Mouse (Mus musculus): ENCODE results near the gene Mapk11. TPM values are rescaled to one million over a fixed set of nuclear protein-coding genes. Genes with fewer than 3 reads are reported as not detected.

Gene Mapk11
- polyA plus RNA-seq, 1 experiment, result 29.0 TPM

DNA sequence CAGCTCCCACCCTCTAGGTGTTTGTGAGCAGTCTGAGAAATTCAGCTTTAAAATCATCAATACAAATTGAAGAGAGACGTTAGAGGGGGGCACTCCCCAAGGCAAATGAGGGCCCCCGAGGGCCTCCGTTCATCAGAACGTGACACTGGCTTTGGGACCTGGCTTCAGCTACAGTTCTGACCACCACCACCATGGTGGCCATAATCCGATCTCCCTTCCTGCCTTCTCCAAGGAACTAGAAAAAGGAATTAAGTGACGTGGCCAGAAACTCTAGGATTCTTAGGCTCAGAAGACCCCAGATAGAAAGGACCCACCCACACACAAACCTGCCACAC, 30.2 kb upstream of the Mapk11 start:
- H3K4me1 ChIP-seq (ENCODE audit: control insufficient read depth, insufficient read depth, insufficient read length), result peaks cover 35% of the 10 kb centered on the region
- H3K4me3 ChIP-seq (ENCODE audit: extremely low read depth, insufficient read depth, insufficient read length), result peak overlapping the region; percentile 64; the same call in 1 of the 2 replicates
- no peak for TF ChIP-seq CTCF (IDR thresholded peaks at IDR 0.05; ENCODE audit: extremely low read depth, insufficient read depth, insufficient read length, insufficient replicate concordance)
- no peak for TF ChIP-seq POLR2A (IDR thresholded peaks at IDR 0.05; ENCODE audit: low read depth, low read length)
- WGBS, result 41% methylated on average over 6 of the region's 6 CpGs
- no peaks in the 10 kb centered on the region for H3K36me3 ChIP-seq (ENCODE audit: control insufficient read depth, insufficient read depth, low read length)
- DNase-seq (ENCODE audit: low read depth in 1 of 2, low spot score in 2 of 2), result no peak
- 0 out of 2 replicates have a peak, but pooled peaks cover 2% of the 10 kb centered on the region for H3K27me3 ChIP-seq (ENCODE audit: control insufficient read depth, insufficient read depth, low read length)
- H3K27ac ChIP-seq (ENCODE audit: insufficient read depth, low read length), result peak overlapping the region; percentile 62

DNA sequence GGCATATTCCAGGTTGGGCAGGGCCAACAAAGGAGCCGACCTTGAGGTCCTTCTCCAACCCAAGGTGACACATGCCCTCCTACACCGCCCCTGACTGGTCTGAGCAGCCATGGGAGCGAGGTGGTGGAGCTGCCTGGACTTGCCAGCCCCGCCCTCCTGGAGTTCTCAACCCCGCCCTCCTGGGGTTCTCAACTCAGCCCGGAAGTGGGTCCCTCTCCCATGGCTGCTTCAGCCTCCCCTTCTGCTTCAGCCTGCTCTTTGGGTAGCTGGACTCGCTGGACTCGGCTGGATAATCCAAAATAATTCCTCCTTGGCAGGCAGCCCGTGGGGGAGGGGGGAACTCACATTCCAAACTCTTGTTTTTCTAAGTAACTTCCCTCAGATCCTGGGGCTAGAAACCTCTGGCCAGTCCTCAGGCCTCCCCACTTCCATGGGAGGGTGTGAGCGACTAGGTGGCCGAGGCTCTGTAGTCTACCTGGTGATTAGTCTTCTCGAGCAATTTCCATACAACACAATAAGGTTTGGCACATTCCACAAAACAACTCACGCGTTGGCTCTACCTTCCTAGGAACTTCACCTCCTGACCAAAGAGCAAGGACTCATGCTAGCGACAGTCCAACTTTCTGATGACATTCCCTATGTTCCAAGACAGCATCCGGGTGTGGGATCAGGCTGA, 29.7 kb upstream of the Mapk11 start:
- DNase-seq (ENCODE audit: low read depth in 1 of 2, low spot score in 2 of 2), result peak in 1 of 2 experiments; percentile 42
- 37% methylated on average over 16 of the region's 16 CpGs for WGBS
- H3K4me3 ChIP-seq (ENCODE audit: extremely low read depth, insufficient read depth, insufficient read length), result peak overlapping the region; percentile 25; the same call in 1 of the 2 replicates
- peaks cover 35% of the 10 kb centered on the region for H3K4me1 ChIP-seq (ENCODE audit: control insufficient read depth, insufficient read depth, insufficient read length)
- no peaks in the 10 kb centered on the region for H3K36me3 ChIP-seq (ENCODE audit: control insufficient read depth, insufficient read depth, low read length)
- no peak for TF ChIP-seq POLR2A (IDR thresholded peaks at IDR 0.05; ENCODE audit: low read depth, low read length)
- no peak for TF ChIP-seq CTCF (IDR thresholded peaks at IDR 0.05; ENCODE audit: extremely low read depth, insufficient read depth, insufficient read length, insufficient replicate concordance)
- H3K27me3 ChIP-seq (ENCODE audit: control insufficient read depth, insufficient read depth, low read length), result 0 out of 2 replicates have a peak, but pooled peaks cover 2% of the 10 kb centered on the region
- H3K27ac ChIP-seq (ENCODE audit: insufficient read depth, low read length), result peak overlapping the region; percentile 62

DNA sequence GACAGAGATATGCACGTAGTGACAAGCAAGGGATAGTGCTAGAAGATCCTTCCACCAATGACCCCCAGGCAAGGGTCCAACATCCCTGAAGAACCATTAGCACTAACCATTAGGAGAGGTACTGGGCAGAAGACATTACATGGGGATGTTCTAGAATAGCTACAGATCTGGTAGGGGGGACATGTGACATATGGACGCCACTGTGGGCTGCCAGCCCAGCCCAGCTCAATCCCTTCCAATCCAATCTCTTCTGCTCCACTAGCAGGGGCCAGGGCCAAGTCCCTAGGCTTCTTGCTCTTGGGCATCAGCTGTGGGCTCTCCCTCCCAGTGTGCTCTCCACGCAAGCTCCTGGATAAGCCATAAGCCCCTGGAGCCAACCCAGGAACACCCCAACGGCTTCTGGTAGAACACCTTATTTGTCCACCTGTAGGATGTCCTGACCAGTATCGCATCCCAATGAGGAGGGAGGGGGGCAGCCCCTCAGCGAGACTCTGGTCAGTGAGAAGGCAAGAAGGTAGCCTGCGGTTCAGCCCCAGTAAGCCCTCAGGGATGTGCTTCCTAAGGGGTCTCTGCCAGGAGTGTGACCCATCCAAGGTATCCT, 28.9 kb upstream of the Mapk11 start:
- no peaks in the 10 kb centered on the region for H3K36me3 ChIP-seq (ENCODE audit: control insufficient read depth, insufficient read depth, low read length)
- no peak overlapping the region for H3K4me3 ChIP-seq (ENCODE audit: extremely low read depth, insufficient read depth, insufficient read length)
- peaks cover 35% of the 10 kb centered on the region for H3K4me1 ChIP-seq (ENCODE audit: control insufficient read depth, insufficient read depth, insufficient read length)
- H3K27me3 ChIP-seq (ENCODE audit: control insufficient read depth, insufficient read depth, low read length), result 0 out of 2 replicates have a peak, but pooled peaks cover 2% of the 10 kb centered on the region
- DNase-seq (ENCODE audit: low read depth in 1 of 2, low spot score in 2 of 2), result no peak
- H3K27ac ChIP-seq (ENCODE audit: insufficient read depth, low read length), result peak overlapping the region; percentile 62
- WGBS, result 86% methylated on average over 7 of the region's 7 CpGs
- TF ChIP-seq POLR2A (IDR thresholded peaks at IDR 0.05; ENCODE audit: low read depth, low read length) (no peak), CTCF (IDR thresholded peaks at IDR 0.05; ENCODE audit: extremely low read depth, insufficient read depth, insufficient read length, insufficient replicate concordance) (no peak)

DNA sequence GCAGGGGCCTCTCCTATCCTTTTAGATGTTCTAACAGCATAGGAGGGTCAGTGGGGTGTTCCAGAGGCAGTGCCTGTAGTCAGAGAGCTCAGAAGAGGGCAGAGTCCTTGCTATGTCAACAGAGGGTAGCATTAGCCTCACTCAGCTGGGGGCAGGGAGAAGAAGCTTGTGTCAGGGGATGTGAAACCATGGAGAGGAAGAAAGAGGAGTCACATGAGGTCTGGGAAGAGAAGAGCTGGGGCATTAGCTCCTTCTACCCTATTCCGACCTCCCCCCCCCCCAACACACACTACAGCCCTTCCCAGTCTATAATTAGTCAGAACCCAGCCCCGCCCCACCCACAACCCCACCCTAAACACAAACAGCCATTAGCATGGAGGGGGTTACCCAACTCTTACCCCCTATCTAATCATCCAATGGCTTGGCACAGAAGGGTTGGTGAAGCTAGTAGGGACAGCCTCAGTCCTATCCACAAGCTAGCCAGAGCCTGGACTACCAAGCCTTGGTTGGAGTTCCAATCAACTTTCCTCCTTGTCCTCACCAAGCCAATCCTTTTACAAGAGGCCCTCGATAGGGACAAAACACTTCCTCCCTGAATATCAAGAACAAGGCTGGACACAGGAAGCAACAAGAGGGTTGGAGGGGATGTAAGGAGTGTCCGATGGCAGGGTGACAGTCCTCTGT, 28.3 kb upstream of the Mapk11 start:
- TF ChIP-seq CTCF (IDR thresholded peaks at IDR 0.05; ENCODE audit: extremely low read depth, insufficient read depth, insufficient read length, insufficient replicate concordance) (no peak), POLR2A (IDR thresholded peaks at IDR 0.05; ENCODE audit: low read depth, low read length) (no peak)
- H3K4me3 ChIP-seq (ENCODE audit: extremely low read depth, insufficient read depth, insufficient read length), result no peak overlapping the region

DNA sequence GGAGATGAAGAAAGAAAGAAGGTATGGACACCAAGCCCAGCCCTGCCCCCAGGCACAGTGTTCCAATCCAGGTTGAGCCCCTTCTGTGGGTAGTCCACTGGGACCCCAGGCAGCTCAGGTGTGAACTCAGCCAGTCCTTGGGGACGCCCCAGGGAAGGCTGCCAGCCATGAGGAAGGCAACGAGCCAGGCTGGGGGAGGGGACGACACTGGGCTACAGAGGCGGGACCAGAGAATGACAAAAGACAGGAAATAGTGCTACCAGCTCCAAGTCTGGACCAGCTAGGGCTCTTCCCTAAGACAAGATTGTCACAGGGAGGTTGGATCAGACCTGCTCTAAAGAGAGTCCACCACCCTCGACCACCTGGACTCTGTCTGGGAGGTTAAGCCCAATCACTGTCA, 27.7 kb upstream of the Mapk11 start:
- peak overlapping the region; percentile 72 for H3K27ac ChIP-seq (ENCODE audit: insufficient read depth, low read length)
- 0 out of 2 replicates have a peak, but pooled peaks cover 2% of the 10 kb centered on the region for H3K27me3 ChIP-seq (ENCODE audit: control insufficient read depth, insufficient read depth, low read length)
- TF ChIP-seq POLR2A (IDR thresholded peaks at IDR 0.05; ENCODE audit: low read depth, low read length) (no peak), CTCF (IDR thresholded peaks at IDR 0.05; ENCODE audit: extremely low read depth, insufficient read depth, insufficient read length, insufficient replicate concordance) (no peak)
- H3K4me3 ChIP-seq (ENCODE audit: extremely low read depth, insufficient read depth, insufficient read length), result no peak overlapping the region
- no peaks in the 10 kb centered on the region for H3K36me3 ChIP-seq (ENCODE audit: control insufficient read depth, insufficient read depth, low read length)
- H3K4me1 ChIP-seq (ENCODE audit: control insufficient read depth, insufficient read depth, insufficient read length), result peaks cover 36% of the 10 kb centered on the region
- WGBS, result 11% methylated on average over 5 of the region's 5 CpGs
- peak in 1 of 2 experiments; percentile 64 for DNase-seq (ENCODE audit: low read depth in 1 of 2, low spot score in 2 of 2)

More for the DNA sequence above, 28.3 kb upstream of the Mapk11 start:
- H3K4me1 ChIP-seq (ENCODE audit: control insufficient read depth, insufficient read depth, insufficient read length), result peaks cover 35% of the 10 kb centered on the region
- no peaks in the 10 kb centered on the region for H3K36me3 ChIP-seq (ENCODE audit: control insufficient read depth, insufficient read depth, low read length)
- no peak for DNase-seq (ENCODE audit: low read depth in 1 of 2, low spot score in 2 of 2)
- 55% methylated on average over 4 of the region's 4 CpGs for WGBS
- H3K27me3 ChIP-seq (ENCODE audit: control insufficient read depth, insufficient read depth, low read length), result 0 out of 2 replicates have a peak, but pooled peaks cover 2% of the 10 kb centered on the region
- peak overlapping the region; percentile 72 for H3K27ac ChIP-seq (ENCODE audit: insufficient read depth, low read length)

DNA sequence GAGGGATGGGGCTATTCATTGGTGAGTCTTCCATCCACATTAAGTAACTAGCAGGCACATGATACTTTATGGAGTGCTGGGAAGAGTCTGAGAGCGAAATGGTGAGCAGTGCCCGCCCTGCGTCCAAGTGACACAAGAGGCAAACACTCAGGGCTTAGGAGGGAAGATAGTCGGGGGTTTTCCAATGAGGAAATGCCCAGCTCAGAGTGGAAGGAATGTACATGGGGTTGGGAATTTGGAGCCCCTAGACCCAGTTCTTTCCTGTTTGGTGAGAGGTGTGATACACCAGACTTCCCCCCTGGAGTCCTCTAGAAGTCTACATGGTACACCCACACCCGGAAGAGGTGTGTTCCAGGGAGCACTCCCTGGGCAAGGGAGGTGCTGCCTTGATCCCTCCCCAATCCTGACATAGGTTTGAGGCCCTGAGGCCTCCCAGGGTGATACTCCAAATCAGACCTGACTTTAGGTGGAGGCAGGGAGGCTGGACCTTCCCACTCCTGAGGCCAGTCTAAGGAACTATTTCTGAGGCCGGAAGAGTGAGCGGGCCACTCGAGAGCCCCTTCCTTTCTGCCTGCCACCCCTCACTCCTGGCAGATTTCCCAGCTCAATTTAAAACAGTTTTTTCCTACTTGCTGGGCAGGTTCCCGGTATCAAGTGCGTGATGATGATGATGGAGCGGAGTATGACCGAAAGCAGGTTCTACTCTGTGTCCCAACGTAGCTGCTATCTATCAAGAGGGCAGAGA, 26.2 kb upstream of the Mapk11 start:
- Histone ChIP-seq H3K36me3 (ENCODE audit: control insufficient read depth, insufficient read depth, low read length) (no peaks in the 10 kb centered on the region), H3K27me3 (ENCODE audit: control insufficient read depth, insufficient read depth, low read length) (no peaks in the 10 kb centered on the region)

More for the DNA sequence above, 26.2 kb upstream of the Mapk11 start:
- Histone ChIP-seq H3K4me1 (ENCODE audit: control insufficient read depth, insufficient read depth, insufficient read length) (peaks cover 35% of the 10 kb centered on the region), H3K27ac (ENCODE audit: insufficient read depth, low read length) (no peak overlapping the region), H3K4me3 (ENCODE audit: extremely low read depth, insufficient read depth, insufficient read length) (no peak overlapping the region)
- WGBS, result 90% methylated on average over 13 of the region's 13 CpGs
- TF ChIP-seq CTCF (IDR thresholded peaks at IDR 0.05; ENCODE audit: extremely low read depth, insufficient read depth, insufficient read length, insufficient replicate concordance), result no peak
- TF ChIP-seq POLR2A (IDR thresholded peaks at IDR 0.05; ENCODE audit: low read depth, low read length), result no peak
- no peak for DNase-seq (ENCODE audit: low read depth in 1 of 2, low spot score in 2 of 2)

All from spleen, adult 2 months (tissue).